Mouse (Mus musculus) central nervous system, embryonic 11.5 days (tissue): ENCODE results near the gene Vmn1r33. TPM values are rescaled to one million over a fixed set of nuclear protein-coding genes. Genes with fewer than 3 reads are reported as not detected.

Source experiments
- polyA plus RNA-seq: library from polyadenylated mRNA; depleted of rRNA; stranded (reverse); fragments of >200 nt; gene quantifications from 2 replicates; pipeline ENCODE4 v1.2.3, GENCODE M21; 2012; rRNA removed

Gene Vmn1r33
- polyA plus RNA-seq = not detected in 2 replicates

GRCm38 (mm10) chr6:66618182-66618581 is at the start of gene Vmn1r33:
Vmn1r33 (minus strand) TSS chr6:66618282.

GRCm38 (mm10) chr6:66643779-66644178 is 25.7 kb upstream of the Vmn1r33 start, which contains the start of gene Vmn1r34:
Vmn1r34 (minus strand) TSS chr6:66643879.

Other genes with a start within 250 kb of the Vmn1r33 start
- gene Mad2l1, start 82.9 kb downstream of the Vmn1r33 start, polyA plus RNA-seq = 94.1 and 103 TPM in 2 replicates
- gene Vmn1r32, start 58.2 kb downstream of the Vmn1r33 start, polyA plus RNA-seq = 0.06 TPM in 1 of 2 replicates, not detected in the other
- not detected in 2 replicates for gene Vmn1r34, start 25.6 kb upstream of the Vmn1r33 start, polyA plus RNA-seq
- gene Vmn1r35, start 67.6 kb upstream of the Vmn1r33 start, polyA plus RNA-seq = not detected in 2 replicates
- gene Vmn1r36, start 100.9 kb upstream of the Vmn1r33 start, polyA plus RNA-seq = not detected in 2 replicates
- gene Vmn1r37, start 111.1 kb upstream of the Vmn1r33 start, polyA plus RNA-seq = not detected in 2 replicates
- gene Vmn1r38, start 164.3 kb upstream of the Vmn1r33 start, polyA plus RNA-seq = not detected in 2 replicates
- not detected in 2 replicates for gene Vmn1r39, start 192.3 kb upstream of the Vmn1r33 start, polyA plus RNA-seq